Mouse (Mus musculus) limb, embryonic 10.5 days (tissue): ENCODE measurements at regions not wholly inside any gene's neighbourhood (a gene's known extent, or its start where the extent isn't known, plus 50 kb on each side); places are given as distances from the start of the nearest gene placed in this dataset.

Experiments used
- DNase-seq: peaks from one replicate; pipeline ENCODE4 v3.0.0-alpha.2; 2017; ENCODE audit warnings: low spot score
- H3K27ac ChIP-seq: fragments of 300-500 bp; sonication (generic); 2 replicates; pipeline ENCODE4 v1.5.1; 2016; ENCODE audit warnings: mild to moderate bottlenecking
- H3K27me3 ChIP-seq: fragments of 300-500 bp; sonication (generic); 2 replicates; pipeline ENCODE4 v1.6.1; 2016; ENCODE audit warnings: low read depth, mild to moderate bottlenecking; ENCODE audit not compliant: poor library complexity, severe bottlenecking
- H3K36me3 ChIP-seq: fragments of 300-500 bp; sonication (generic); 2 replicates; pipeline ENCODE4 v1.6.1; 2016; ENCODE audit warnings: mild to moderate bottlenecking, moderate library complexity
- H3K4me1 ChIP-seq: fragments of 300-500 bp; sonication (generic); 2 replicates; pipeline ENCODE4 v1.6.1; 2016
- H3K4me3 ChIP-seq: fragments of 300-500 bp; sonication (generic); 2 replicates; pipeline ENCODE4 v1.5.1; 2016; ENCODE audit warnings: mild to moderate bottlenecking, moderate library complexity
- H3K9me3 ChIP-seq: fragments of 300-500 bp; sonication (generic); replicated peaks from 2 replicates; pipeline ENCODE4 v1.6.1; 2016; ENCODE audit warnings: mild to moderate bottlenecking
- WGBS: fragments of 180-500 bp; shearing (Covaris S2); methylation state at CpG from one replicate; pipeline ENCODE4 v1.1.7; 2016; 5-methylcytosine and 5-hydroxymethylcytosine counted together

- DNase-seq = no peak
- Histone ChIP-seq H3K36me3 (no peaks in the 10 kb centered on the region), H3K27me3 (no peaks in the 10 kb centered on the region), H3K27ac (no peak overlapping the region), H3K4me3 (no peak overlapping the region), H3K9me3 (no peaks in the 10 kb centered on the region), H3K4me1 (peaks cover 9% of the 10 kb centered on the region)
- WGBS = 91% methylated on average over 7 of the region's 7 CpGs
Measured at GRCm38 (mm10) chr3:52854560-52854959, 162.5 kb downstream of the Cog6 start.

- H3K36me3 ChIP-seq = no peaks in the 10 kb centered on the region
- WGBS = 80% methylated on average over 3 of the region's 3 CpGs
- peaks cover 9% of the 10 kb centered on the region for H3K4me1 ChIP-seq
- no peak overlapping the region for H3K27ac ChIP-seq
- H3K4me3 ChIP-seq = no peak overlapping the region
- DNase-seq = no peak
- H3K27me3 ChIP-seq = no peaks in the 10 kb centered on the region
- no peaks in the 10 kb centered on the region for H3K9me3 ChIP-seq
Measured at GRCm38 (mm10) chr3:52853126-52853525, 163.9 kb downstream of the Cog6 start.

GRCm38 (mm10) chr3:52845166-52845565, 171.9 kb downstream of the Cog6 start:
- no peak for DNase-seq
- no peaks in the 10 kb centered on the region for H3K36me3 ChIP-seq
- no peak overlapping the region for H3K4me3 ChIP-seq
- H3K4me1 ChIP-seq = peaks cover 21% of the 10 kb centered on the region
- H3K27me3 ChIP-seq = no peaks in the 10 kb centered on the region
- no peak overlapping the region for H3K27ac ChIP-seq
- no peaks in the 10 kb centered on the region for H3K9me3 ChIP-seq

- H3K36me3 ChIP-seq = no peaks in the 10 kb centered on the region
- no peaks in the 10 kb centered on the region for H3K27me3 ChIP-seq
- 41% methylated on average over 7 of the region's 7 CpGs for WGBS
- no peaks in the 10 kb centered on the region for H3K9me3 ChIP-seq
- peaks cover 19% of the 10 kb centered on the region for H3K4me1 ChIP-seq
- H3K4me3 ChIP-seq = no peak overlapping the region
- peak; percentile 83 for DNase-seq
- H3K27ac ChIP-seq = no peak overlapping the region
Measured at GRCm38 (mm10) chr3:52843998-52844397, 173.0 kb downstream of the Cog6 start.

- no peak for DNase-seq
- WGBS = 87% methylated on average over 10 of the region's 10 CpGs
- no peak overlapping the region for H3K4me3 ChIP-seq
- H3K9me3 ChIP-seq = no peaks in the 10 kb centered on the region
- H3K27ac ChIP-seq = no peak overlapping the region
- H3K36me3 ChIP-seq = no peaks in the 10 kb centered on the region
- no peaks in the 10 kb centered on the region for H3K27me3 ChIP-seq
- peaks cover 29% of the 10 kb centered on the region for H3K4me1 ChIP-seq
Measured at GRCm38 (mm10) chr3:52842866-52843425, 174.1 kb downstream of the Cog6 start.

- H3K4me1 ChIP-seq = peaks cover 33% of the 10 kb centered on the region
- WGBS = 48% methylated on average over 12 of the region's 12 CpGs
- no peak overlapping the region for H3K4me3 ChIP-seq
- H3K9me3 ChIP-seq = no peaks in the 10 kb centered on the region
- H3K27ac ChIP-seq = no peak overlapping the region
- H3K27me3 ChIP-seq = no peaks in the 10 kb centered on the region
- DNase-seq = no peak
- H3K36me3 ChIP-seq = no peaks in the 10 kb centered on the region
Measured at GRCm38 (mm10) chr3:52840160-52840953, 176.7 kb downstream of the Cog6 start.

- Histone ChIP-seq H3K36me3 (no peaks in the 10 kb centered on the region), H3K9me3 (no peaks in the 10 kb centered on the region), H3K4me1 (peaks cover 28% of the 10 kb centered on the region), H3K27me3 (no peaks in the 10 kb centered on the region), H3K4me3 (no peak overlapping the region), H3K27ac (no peak overlapping the region)
- no peak for DNase-seq
- 95% methylated on average over 14 of the region's 14 CpGs for WGBS
Measured at GRCm38 (mm10) chr3:52838020-52838419, 179.0 kb downstream of the Cog6 start.

- DNase-seq = no peak
- Histone ChIP-seq H3K9me3 (no peaks in the 10 kb centered on the region), H3K36me3 (no peaks in the 10 kb centered on the region), H3K27me3 (no peaks in the 10 kb centered on the region), H3K4me1 (peaks cover 28% of the 10 kb centered on the region), H3K4me3 (no peak overlapping the region), H3K27ac (no peak overlapping the region)
- WGBS = 50% methylated on average over 4 of the region's 4 CpGs
Measured at GRCm38 (mm10) chr3:52837527-52837926, 179.5 kb downstream of the Cog6 start.

GRCm38 (mm10) chr3:52836780-52837179, 180.3 kb downstream of the Cog6 start:
- WGBS = 57% methylated on average over 8 of the region's 8 CpGs
- no peak overlapping the region for H3K27ac ChIP-seq
- H3K27me3 ChIP-seq = no peaks in the 10 kb centered on the region
- no peak for DNase-seq
- H3K4me1 ChIP-seq = peaks cover 28% of the 10 kb centered on the region
- H3K9me3 ChIP-seq = no peaks in the 10 kb centered on the region
- H3K4me3 ChIP-seq = no peak overlapping the region
- no peaks in the 10 kb centered on the region for H3K36me3 ChIP-seq

GRCm38 (mm10) chr3:52832421-52832820, 184.6 kb downstream of the Cog6 start:
- 64% methylated on average over 5 of the region's 5 CpGs for WGBS
- no peak overlapping the region for H3K27ac ChIP-seq
- no peak for DNase-seq
- no peak overlapping the region for H3K4me3 ChIP-seq
- no peaks in the 10 kb centered on the region for H3K9me3 ChIP-seq
- H3K36me3 ChIP-seq = no peaks in the 10 kb centered on the region
- H3K4me1 ChIP-seq = peaks cover 4% of the 10 kb centered on the region; the same call in 1 of the 2 replicates
- H3K27me3 ChIP-seq = no peaks in the 10 kb centered on the region

GRCm38 (mm10) chr3:52831986-52832385, 185.1 kb downstream of the Cog6 start:
- H3K27me3 ChIP-seq = no peaks in the 10 kb centered on the region
- no peak for DNase-seq
- 81% methylated on average over 1 of the region's 1 CpGs for WGBS
- H3K27ac ChIP-seq = no peak overlapping the region
- no peaks in the 10 kb centered on the region for H3K9me3 ChIP-seq
- peaks cover 4% of the 10 kb centered on the region; the same call in 1 of the 2 replicates for H3K4me1 ChIP-seq
- H3K4me3 ChIP-seq = no peak overlapping the region
- H3K36me3 ChIP-seq = no peaks in the 10 kb centered on the region

- no peak for DNase-seq
- no peaks in the 10 kb centered on the region for H3K36me3 ChIP-seq
- 91% methylated on average over 3 of the region's 3 CpGs for WGBS
- no peak overlapping the region for H3K27ac ChIP-seq
- H3K9me3 ChIP-seq = no peaks in the 10 kb centered on the region
- no peaks in the 10 kb centered on the region for H3K27me3 ChIP-seq
- no peak overlapping the region for H3K4me3 ChIP-seq
- no peaks in the 10 kb centered on the region for H3K4me1 ChIP-seq
Measured at GRCm38 (mm10) chr3:52830101-52830500, 186.9 kb downstream of the Cog6 start.

GRCm38 (mm10) chr3:52829069-52829468, 188.0 kb downstream of the Cog6 start:
- Histone ChIP-seq H3K4me1 (no peaks in the 10 kb centered on the region), H3K36me3 (no peaks in the 10 kb centered on the region), H3K4me3 (no peak overlapping the region), H3K27ac (no peak overlapping the region), H3K27me3 (no peaks in the 10 kb centered on the region), H3K9me3 (no peaks in the 10 kb centered on the region)
- no peak for DNase-seq
- WGBS = 89% methylated on average over 6 of the region's 6 CpGs
